Mouse (Mus musculus) kidney, adult 2 months (tissue): ENCODE data around the gene Kremen1.

Experiments
- CTCF ChIP-seq: fragments of 200-500 bp; conservative IDR thresholded peaks from 2 replicates; pipeline ENCODE4 v1.5.1; 2011; ENCODE audit warnings: low read depth, mild to moderate bottlenecking, control low read depth, low read length, moderate library complexity, mixed read lengths; ENCODE audit not compliant: insufficient read depth, insufficient read length
- POLR2A ChIP-seq: fragments of 200-500 bp; IDR thresholded peaks from one replicate; pipeline ENCODE4 v1.6.1; 2011; ENCODE audit warnings: low read depth, low read length, control low read depth

GRCm38 (mm10) chr11:5290691-5291090, 29.3 kb upstream of the Kremen1 start:
- peak; percentile 86 for TF ChIP-seq CTCF
- TF ChIP-seq POLR2A = no peak
